Mouse (Mus musculus) midbrain, embryonic 13.5 days (tissue): ENCODE results near the gene Ppp1r14b. TPM values are rescaled to one million over a fixed set of nuclear protein-coding genes. Genes with fewer than 3 reads are reported as not detected.
A peak's percentile ranks its signal among the peaks of the same experiment; 100 is the strongest.

Experiments
- ATAC-seq: fragments of 200-750 bp; cut with Nextera tagmentation; 2 replicates; pipeline ENCODE4 v1.8.0; 2017; ENCODE audit warnings: mild to moderate bottlenecking, moderate TSS enrichment, moderate library complexity
- H3K27ac ChIP-seq: fragments of 300-500 bp; sonication (generic); 2 replicates; pipeline ENCODE4 v1.5.1; 2015; ENCODE audit warnings: inconsistent platforms, mild to moderate bottlenecking, moderate library complexity
- H3K27me3 ChIP-seq: fragments of 300-500 bp; sonication (generic); 2 replicates; pipeline ENCODE4 v1.6.1; 2015; ENCODE audit warnings: mild to moderate bottlenecking, inconsistent platforms
- H3K36me3 ChIP-seq: fragments of 300-500 bp; sonication (generic); 2 replicates; pipeline ENCODE4 v1.6.1; 2015; ENCODE audit warnings: mild to moderate bottlenecking, inconsistent platforms
- H3K4me1 ChIP-seq: fragments of 300-500 bp; sonication (generic); replicated peaks from 2 replicates; pipeline ENCODE4 v1.6.1; 2015; ENCODE audit warnings: inconsistent platforms
- H3K4me2 ChIP-seq: fragments of 300-500 bp; sonication (generic); replicated peaks from 2 replicates; pipeline ENCODE4 v1.6.1; 2015; ENCODE audit warnings: moderate library complexity, mild to moderate bottlenecking, inconsistent platforms
- H3K4me3 ChIP-seq: fragments of 300-500 bp; sonication (generic); replicated peaks from 2 replicates; pipeline ENCODE4 v1.5.1; 2015; ENCODE audit warnings: mild to moderate bottlenecking, inconsistent platforms
- H3K9ac ChIP-seq: fragments of 300-500 bp; sonication (generic); replicated peaks from 2 replicates; pipeline ENCODE4 v1.6.1; 2015; ENCODE audit warnings: mild to moderate bottlenecking, inconsistent platforms
- H3K9me3 ChIP-seq: fragments of 300-500 bp; sonication (generic); 2 replicates; pipeline ENCODE4 v1.6.1; 2016; ENCODE audit warnings: mild to moderate bottlenecking, inconsistent platforms
- WGBS: fragments of 180-500 bp; shearing (Covaris S2); methylation state at CpG from one replicate; pipeline ENCODE4 v1.1.7; 2015; 5-methylcytosine and 5-hydroxymethylcytosine counted together
- polyA plus RNA-seq: library from polyadenylated mRNA; unstranded; fragments of >200 nt; fragmentation: Nextera tagmentation; extraction: Ambion mirVana; gene quantifications from 2 replicates; pipeline ENCODE4 v1.2.1, GENCODE M21; 2015

Ppp1r14b gene
- 116 and 151 TPM in 2 replicates for polyA plus RNA-seq

- Histone ChIP-seq H3K4me2 (peak within 1 kb of the TSS; percentile 87), H3K36me3 (peaks cover 22% of the 10 kb centered on the region), H3K27me3 (peaks cover 22% of the 10 kb centered on the region), H3K4me3 (peak within 1 kb of the TSS; percentile 82), H3K9ac (peak within 1 kb of the TSS; percentile 88), H3K9me3 (no peaks in the 10 kb centered on the region), H3K27ac (peak within 1 kb of the TSS; percentile 96), H3K4me1 (peaks cover 55% of the 10 kb centered on the region)
- peak; percentile 65 for ATAC-seq
- WGBS: under 1% methylated on average over 53 of the region's 84 CpGs
Measured at GRCm38 (mm10) chr19:6974211-6975205, at the start of gene Ppp1r14b. TSS of gene Ppp1r14b (plus strand) at chr19:6974968.

GRCm38 (mm10) chr19:6925307-6925573, 49.5 kb upstream of the Ppp1r14b start, which contains the start of gene Catsperz:
TSS of gene Catsperz (minus strand) at chr19:6925380.
- Histone ChIP-seq H3K4me3 (peak within 1 kb of the TSS; percentile 8; the same call in 1 of the 2 replicates), H3K27me3 (peaks cover 75% of the 10 kb centered on the region), H3K36me3 (no peaks in the 10 kb centered on the region), H3K9me3 (no peaks in the 10 kb centered on the region), H3K4me2 (peak within 1 kb of the TSS; percentile 9; the same call in 1 of the 2 replicates), H3K27ac (no peak within 1 kb of the TSS), H3K4me1 (peaks cover 37% of the 10 kb centered on the region), H3K9ac (no peak within 1 kb of the TSS)
- WGBS: 2% methylated on average over 9 of the region's 9 CpGs
- no peak for ATAC-seq

GRCm38 (mm10) chr19:6925611-6926329, 49.0 kb upstream of the Ppp1r14b start:
- peaks cover 32% of the 10 kb centered on the region for H3K4me1 ChIP-seq
- H3K9me3 ChIP-seq: no peaks in the 10 kb centered on the region
- H3K4me2 ChIP-seq: no peak overlapping the region
- H3K36me3 ChIP-seq: no peaks in the 10 kb centered on the region
- peaks cover 80% of the 10 kb centered on the region for H3K27me3 ChIP-seq
- no peak overlapping the region for H3K27ac ChIP-seq
- H3K9ac ChIP-seq: no peak overlapping the region
- H3K4me3 ChIP-seq: peak overlapping the region; percentile 8; the same call in 1 of the 2 replicates
- 5% methylated on average over 39 of the region's 40 CpGs for WGBS
- no peak for ATAC-seq

GRCm38 (mm10) chr19:6926559-6927255, 48.1 kb upstream of the Ppp1r14b start:
- Histone ChIP-seq H3K9ac (peak overlapping the region; percentile 25; the same call in 1 of the 2 replicates), H3K27me3 (peaks cover 90% of the 10 kb centered on the region), H3K36me3 (no peaks in the 10 kb centered on the region), H3K4me1 (peaks cover 28% of the 10 kb centered on the region), H3K4me3 (peak overlapping the region; percentile 22), H3K4me2 (peak overlapping the region; percentile 35), H3K27ac (no peak overlapping the region), H3K9me3 (no peaks in the 10 kb centered on the region)
- 11% methylated on average over 26 of the region's 26 CpGs for WGBS
- ATAC-seq: no peak

GRCm38 (mm10) chr19:6928080-6928479, 46.7 kb upstream of the Ppp1r14b start:
- Histone ChIP-seq H3K4me3 (no peak overlapping the region), H3K27me3 (peaks cover 96% of the 10 kb centered on the region), H3K4me1 (peaks cover 21% of the 10 kb centered on the region), H3K9ac (no peak overlapping the region), H3K9me3 (no peaks in the 10 kb centered on the region), H3K4me2 (no peak overlapping the region), H3K36me3 (no peaks in the 10 kb centered on the region), H3K27ac (no peak overlapping the region)
- 9% methylated on average over 9 of the region's 9 CpGs for WGBS
- no peak for ATAC-seq

GRCm38 (mm10) chr19:6931002-6931401, 43.8 kb upstream of the Ppp1r14b start:
- peaks cover 21% of the 10 kb centered on the region for H3K4me1 ChIP-seq
- 0% methylated on average over 2 of the region's 2 CpGs for WGBS
- no peak for ATAC-seq
- no peaks in the 10 kb centered on the region for H3K36me3 ChIP-seq
- no peak overlapping the region for H3K9ac ChIP-seq
- peaks cover 97% of the 10 kb centered on the region for H3K27me3 ChIP-seq
- H3K27ac ChIP-seq: no peak overlapping the region
- H3K4me2 ChIP-seq: no peak overlapping the region
- no peaks in the 10 kb centered on the region for H3K9me3 ChIP-seq
- no peak overlapping the region for H3K4me3 ChIP-seq

GRCm38 (mm10) chr19:6932018-6932417, 42.8 kb upstream of the Ppp1r14b start:
- no peaks in the 10 kb centered on the region for H3K36me3 ChIP-seq
- no peak overlapping the region for H3K9ac ChIP-seq
- no peak overlapping the region for H3K4me2 ChIP-seq
- WGBS: 33% methylated on average over 1 of the region's 1 CpGs
- peaks cover 16% of the 10 kb centered on the region for H3K4me1 ChIP-seq
- H3K4me3 ChIP-seq: no peak overlapping the region
- H3K27me3 ChIP-seq: peaks cover 92% of the 10 kb centered on the region
- no peaks in the 10 kb centered on the region for H3K9me3 ChIP-seq
- H3K27ac ChIP-seq: no peak overlapping the region
- no peak for ATAC-seq

GRCm38 (mm10) chr19:6933102-6933435, 41.7 kb upstream of the Ppp1r14b start:
- peaks cover 81% of the 10 kb centered on the region for H3K27me3 ChIP-seq
- no peak overlapping the region for H3K27ac ChIP-seq
- 13% methylated on average over 4 of the region's 4 CpGs for WGBS
- H3K36me3 ChIP-seq: peaks cover 5% of the 10 kb centered on the region
- H3K4me2 ChIP-seq: peak overlapping the region; percentile 70
- H3K9ac ChIP-seq: no peak overlapping the region
- H3K9me3 ChIP-seq: no peaks in the 10 kb centered on the region
- H3K4me3 ChIP-seq: peak overlapping the region; percentile 43; the same call in 1 of the 2 replicates
- H3K4me1 ChIP-seq: peaks cover 20% of the 10 kb centered on the region
- ATAC-seq: no peak

GRCm38 (mm10) chr19:6933436-6934194, 41.2 kb upstream of the Ppp1r14b start:
- peaks cover 76% of the 10 kb centered on the region for H3K27me3 ChIP-seq
- H3K9ac ChIP-seq: peak overlapping the region; percentile 57
- H3K4me3 ChIP-seq: peak overlapping the region; percentile 43
- H3K27ac ChIP-seq: no peak overlapping the region
- H3K4me1 ChIP-seq: peaks cover 25% of the 10 kb centered on the region
- WGBS: 3% methylated on average over 58 of the region's 58 CpGs
- H3K4me2 ChIP-seq: peak overlapping the region; percentile 70
- H3K9me3 ChIP-seq: no peaks in the 10 kb centered on the region
- peak; percentile 69 for ATAC-seq
- peaks cover 9% of the 10 kb centered on the region for H3K36me3 ChIP-seq

- no peak within 1 kb of the TSS for H3K27ac ChIP-seq
- no peak for ATAC-seq
- peaks cover 9% of the 10 kb centered on the region for H3K36me3 ChIP-seq
- peaks cover 68% of the 10 kb centered on the region for H3K27me3 ChIP-seq
- H3K4me3 ChIP-seq: peak within 1 kb of the TSS; percentile 43
- peaks cover 33% of the 10 kb centered on the region for H3K4me1 ChIP-seq
- 8% methylated on average over 23 of the region's 23 CpGs for WGBS
- no peaks in the 10 kb centered on the region for H3K9me3 ChIP-seq
- peak within 1 kb of the TSS; percentile 57 for H3K9ac ChIP-seq
- H3K4me2 ChIP-seq: peak within 1 kb of the TSS; percentile 70
Measured at GRCm38 (mm10) chr19:6934195-6934977, 40.4 kb upstream of the Ppp1r14b start, which contains the start of gene Kcnk4. TSS of gene Kcnk4 (minus strand) at chr19:6934515.
